Mouse (Mus musculus) liver, embryonic 18 days (tissue): ENCODE measurements around the gene Tvp23a. TPM values are rescaled to one million over a fixed set of nuclear protein-coding genes. Genes with fewer than 3 reads are reported as not detected.

ENCODE experiments used
- polyA plus RNA-seq: library from polyadenylated mRNA; depleted of rRNA; stranded (reverse); fragments of >200 nt; gene quantifications from 2 replicates; pipeline ENCODE4 v1.2.3, GENCODE M21; 2012; rRNA removed

Tvp23a gene
- polyA plus RNA-seq: 0.20 TPM in 2 replicates

GRCm38 (mm10) chr16:10447264-10447594 is at the start of gene Tvp23a:
TSS of gene Tvp23a (minus strand) at chr16:10447362.

GRCm38 (mm10) chr16:10479857-10480256 is 32.7 kb upstream of the Tvp23a start, which contains the start of gene Ciita:
TSS of gene Ciita (plus strand) at chr16:10480059.

GRCm38 (mm10) chr16:10411764-10412746 is 35.1 kb downstream of the Tvp23a start, which contains the start of gene Nubp1:
TSS of gene Nubp1 (plus strand) at chr16:10411948.

GRCm38 (mm10) chr16:10394699-10395540 is 52.2 kb downstream of the Tvp23a start, which contains the start of gene Tekt5:
TSS of gene Tekt5 (minus strand) at chr16:10395490.

Other genes starting within 250 kb of the Tvp23a start
- gene Emp2, start 133.4 kb downstream of the Tvp23a start, polyA plus RNA-seq: 3.8 and 4.3 TPM in 2 replicates
- gene Tekt5, start 51.9 kb downstream of the Tvp23a start, polyA plus RNA-seq: 0.05 and 0.13 TPM in 2 replicates
- 13.0 and 13.8 TPM in 2 replicates for gene Nubp1, start 35.4 kb downstream of the Tvp23a start, polyA plus RNA-seq
- 0.12 TPM in 2 replicates for gene Ciita, start 32.7 kb upstream of the Tvp23a start, polyA plus RNA-seq
- 4.8 and 4.9 TPM in 2 replicates for gene Dexi, start 95.7 kb upstream of the Tvp23a start, polyA plus RNA-seq
- 2.8 and 4.0 TPM in 2 replicates for gene Clec16a, start 98.0 kb upstream of the Tvp23a start, polyA plus RNA-seq